Mouse (Mus musculus): ENCODE measurements around the gene Madcam1. TPM values are rescaled to one million over a fixed set of nuclear protein-coding genes. Genes with fewer than 3 reads are reported as not detected.
A peak's percentile ranks its signal among the peaks of the same experiment; 100 is the strongest.

The Madcam1 gene
- polyA plus RNA-seq, 1 experiment from 2014 or later, result 22.2 TPM

DNA sequence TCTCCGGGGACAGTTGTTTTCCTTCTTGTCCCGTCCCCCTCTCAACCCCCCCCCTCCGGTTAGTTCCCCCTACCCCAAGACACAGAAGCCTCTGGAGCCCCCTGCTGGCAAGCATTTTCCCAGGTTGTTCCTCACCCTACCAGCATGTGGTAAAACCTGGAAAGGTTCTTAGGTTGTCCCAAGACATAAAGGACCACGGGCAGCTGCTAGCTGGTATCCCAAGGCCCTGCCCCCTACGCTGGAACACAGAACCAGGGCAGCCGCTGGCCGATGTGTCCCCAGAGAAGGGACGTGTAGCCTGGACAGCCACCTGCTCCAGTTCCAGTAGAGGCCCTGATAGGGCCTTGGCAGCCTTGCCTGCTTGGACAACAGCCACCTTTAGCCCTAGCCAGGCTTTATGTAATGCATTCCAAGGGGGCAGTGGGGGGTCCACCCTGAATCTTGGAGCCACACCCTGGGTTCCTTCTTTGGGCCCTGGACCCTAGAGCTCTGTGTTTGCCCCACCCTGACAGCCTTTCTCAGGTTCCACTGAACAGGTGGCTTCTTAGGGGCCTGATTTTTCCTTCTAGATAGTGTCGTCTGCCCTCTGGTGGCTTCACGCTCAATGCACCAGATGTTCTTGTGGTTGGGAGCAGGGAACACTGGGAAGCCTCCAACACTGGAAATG, 18.7 kb downstream of the Madcam1 start:
- WGBS, result 2% methylated on average over 10 of the region's 10 CpGs
- H3K36me3 ChIP-seq (ENCODE audit: control insufficient read depth, insufficient read depth, low read length), result peaks cover 11% of the 10 kb centered on the region
- H3K4me1 ChIP-seq (replicated peaks; ENCODE audit: control insufficient read depth, insufficient read depth), result peaks cover 10% of the 10 kb centered on the region; the same call in 1 of the 2 replicates
- DNase-seq (ENCODE audit: low spot score) (peak; percentile 86), ATAC-seq (ENCODE audit: low FRiP score, low TSS enrichment) (no peak; the same call in 1 of the 2 replicates)
- H3K9me3 ChIP-seq (ENCODE audit: control insufficient read depth, low read length), result no peaks in the 10 kb centered on the region
- peak overlapping the region; percentile 73 for H3K4me3 ChIP-seq (ENCODE audit: low read depth, low read length)
- TF ChIP-seq CTCF (IDR thresholded peaks at IDR 0.05; ENCODE audit: low read depth), result peak; percentile 75
- TF ChIP-seq EP300 (optimal IDR thresholded peaks at IDR 0.05), result no peak
- peak overlapping the region; percentile 85 for H3K9ac ChIP-seq (ENCODE audit: low read length)
- peak overlapping the region; percentile 89 for H3K27ac ChIP-seq (replicated peaks)
- no peaks in the 10 kb centered on the region for H3K27me3 ChIP-seq (ENCODE audit: control insufficient read depth, insufficient read depth, low read length)
- peak overlapping the region; percentile 75 for H3K4me2 ChIP-seq (replicated peaks; ENCODE audit: low read depth)

- TF ChIP-seq EP300 (optimal IDR thresholded peaks at IDR 0.05), result no peak
- no peak for TF ChIP-seq CTCF (IDR thresholded peaks at IDR 0.05; ENCODE audit: low read depth)
- peak overlapping the region; percentile 85 for H3K9ac ChIP-seq (ENCODE audit: low read length)
- WGBS, result 80% methylated on average over 6 of the region's 6 CpGs
- H3K27me3 ChIP-seq (ENCODE audit: control insufficient read depth, insufficient read depth, low read length), result no peaks in the 10 kb centered on the region
- H3K4me1 ChIP-seq (replicated peaks; ENCODE audit: control insufficient read depth, insufficient read depth), result peaks cover 10% of the 10 kb centered on the region; the same call in 1 of the 2 replicates
- peak overlapping the region; percentile 75 for H3K4me2 ChIP-seq (replicated peaks; ENCODE audit: low read depth)
- H3K9me3 ChIP-seq (ENCODE audit: control insufficient read depth, low read length), result no peaks in the 10 kb centered on the region
- H3K36me3 ChIP-seq (ENCODE audit: control insufficient read depth, insufficient read depth, low read length), result peaks cover 20% of the 10 kb centered on the region
- H3K27ac ChIP-seq (replicated peaks), result 0 out of 2 replicates have a peak overlapping the region, but pooled peaks have one; percentile 8
- no peak for DNase-seq (ENCODE audit: low spot score)
- no peak for ATAC-seq (ENCODE audit: low FRiP score, low TSS enrichment)
- peak overlapping the region; percentile 73; the same call in 1 of the 2 replicates for H3K4me3 ChIP-seq (ENCODE audit: low read depth, low read length)
These were observed 19.6 kb downstream of the Madcam1 start for GRCm38 (mm10) chr10:79683726-79684640.

DNA sequence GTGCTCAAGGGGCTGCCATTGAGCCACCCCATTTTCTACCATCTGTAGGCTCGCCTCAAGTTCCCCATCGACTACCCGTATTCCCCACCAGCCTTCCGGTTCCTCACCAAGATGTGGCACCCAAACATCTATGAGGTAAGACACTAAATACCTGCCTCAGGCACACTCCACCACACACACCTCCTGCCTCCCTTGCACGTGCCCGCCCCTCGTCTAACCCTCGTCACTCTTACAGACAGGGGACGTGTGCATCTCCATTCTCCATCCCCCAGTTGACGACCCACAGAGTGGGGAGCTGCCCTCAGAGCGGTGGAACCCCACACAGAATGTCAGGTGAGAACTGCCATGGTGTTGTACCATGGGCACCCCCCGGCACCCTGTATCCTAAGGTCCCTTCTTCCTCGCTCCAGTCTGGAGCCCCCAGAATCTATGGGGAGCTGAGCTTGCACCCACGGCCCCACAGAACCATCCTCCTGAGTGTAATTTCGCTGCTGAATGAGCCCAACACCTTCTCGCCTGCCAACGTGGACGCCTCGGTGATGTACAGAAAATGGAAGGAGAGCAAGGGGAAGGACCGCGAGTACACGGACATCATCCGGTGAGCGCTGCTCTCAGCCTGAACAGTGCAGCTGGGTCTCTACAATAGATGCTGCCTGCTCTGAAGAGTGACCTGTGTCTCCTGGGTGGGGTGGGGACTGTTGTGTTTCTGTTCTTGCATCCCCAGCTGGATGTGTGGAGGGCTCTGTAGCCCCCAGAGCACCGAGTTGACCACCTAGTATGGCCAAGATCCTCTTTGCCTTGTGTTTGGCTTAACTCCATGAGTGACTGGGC, 20.6 kb downstream of the Madcam1 start:
- H3K4me3 ChIP-seq (ENCODE audit: low read depth, low read length), result no peak overlapping the region
- TF ChIP-seq CTCF (IDR thresholded peaks at IDR 0.05; ENCODE audit: low read depth) (no peak), EP300 (optimal IDR thresholded peaks at IDR 0.05) (no peak)
- WGBS, result 93% methylated on average over 25 of the region's 25 CpGs
- no peak overlapping the region for H3K4me2 ChIP-seq (replicated peaks; ENCODE audit: low read depth)
- H3K27ac ChIP-seq (replicated peaks), result no peak overlapping the region
- no peak for ATAC-seq (ENCODE audit: low FRiP score, low TSS enrichment)
- H3K36me3 ChIP-seq (ENCODE audit: control insufficient read depth, insufficient read depth, low read length), result peaks cover 20% of the 10 kb centered on the region
- H3K9me3 ChIP-seq (ENCODE audit: control insufficient read depth, low read length), result no peaks in the 10 kb centered on the region
- H3K4me1 ChIP-seq (replicated peaks; ENCODE audit: control insufficient read depth, insufficient read depth), result peaks cover 10% of the 10 kb centered on the region; the same call in 1 of the 2 replicates
- no peaks in the 10 kb centered on the region for H3K27me3 ChIP-seq (ENCODE audit: control insufficient read depth, insufficient read depth, low read length)
- H3K9ac ChIP-seq (ENCODE audit: low read length), result no peak overlapping the region
- DNase-seq (ENCODE audit: low spot score), result no peak

DNA sequence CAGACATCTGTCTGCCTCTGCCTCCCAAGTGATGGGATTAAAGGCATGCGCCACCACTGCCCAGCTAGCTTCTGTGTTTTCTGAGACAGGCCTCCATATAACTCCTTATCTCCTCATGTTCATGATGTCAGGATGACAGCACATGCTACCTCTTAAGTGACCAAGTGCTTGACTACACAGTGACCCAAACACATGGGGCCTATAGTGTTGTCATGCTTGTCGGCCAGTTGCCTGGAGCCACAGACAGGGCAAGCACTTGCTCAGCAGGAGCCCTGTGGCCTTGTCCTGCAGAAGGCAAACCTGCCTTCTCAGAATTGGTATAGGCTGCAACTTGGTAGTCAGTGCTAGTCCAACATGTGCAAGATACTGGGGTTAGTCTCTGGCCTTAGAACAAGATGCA, 21.9 kb downstream of the Madcam1 start:
- Histone ChIP-seq H3K27me3 (ENCODE audit: control insufficient read depth, insufficient read depth, low read length) (no peaks in the 10 kb centered on the region), H3K4me3 (ENCODE audit: low read depth, low read length) (no peak overlapping the region), H3K9me3 (ENCODE audit: control insufficient read depth, low read length) (no peaks in the 10 kb centered on the region), H3K4me1 (replicated peaks; ENCODE audit: control insufficient read depth, insufficient read depth) (peaks cover 10% of the 10 kb centered on the region; the same call in 1 of the 2 replicates), H3K9ac (ENCODE audit: low read length) (no peak overlapping the region), H3K4me2 (replicated peaks; ENCODE audit: low read depth) (no peak overlapping the region), H3K27ac (replicated peaks) (no peak overlapping the region), H3K36me3 (ENCODE audit: control insufficient read depth, insufficient read depth, low read length) (peaks cover 20% of the 10 kb centered on the region)
- TF ChIP-seq CTCF (IDR thresholded peaks at IDR 0.05; ENCODE audit: low read depth) (no peak), EP300 (optimal IDR thresholded peaks at IDR 0.05) (no peak)
- ATAC-seq (ENCODE audit: low FRiP score, low TSS enrichment) (no peak), DNase-seq (ENCODE audit: low spot score) (no peak)
- 88% methylated on average over 2 of the region's 2 CpGs for WGBS

- H3K4me3 ChIP-seq (ENCODE audit: low read depth, low read length), result no peak overlapping the region
- no peak overlapping the region for H3K9ac ChIP-seq (ENCODE audit: low read length)
- no peak overlapping the region for H3K4me2 ChIP-seq (replicated peaks; ENCODE audit: low read depth)
- no peaks in the 10 kb centered on the region for H3K9me3 ChIP-seq (ENCODE audit: control insufficient read depth, low read length)
- H3K36me3 ChIP-seq (ENCODE audit: control insufficient read depth, insufficient read depth, low read length), result peaks cover 20% of the 10 kb centered on the region
- H3K4me1 ChIP-seq (replicated peaks; ENCODE audit: control insufficient read depth, insufficient read depth), result peaks cover 10% of the 10 kb centered on the region; the same call in 1 of the 2 replicates
- TF ChIP-seq CTCF (IDR thresholded peaks at IDR 0.05; ENCODE audit: low read depth) (no peak), EP300 (optimal IDR thresholded peaks at IDR 0.05) (no peak)
- ATAC-seq (ENCODE audit: low FRiP score, low TSS enrichment) (no peak), DNase-seq (ENCODE audit: low spot score) (no peak)
- no peak overlapping the region for H3K27ac ChIP-seq (replicated peaks)
- WGBS, result 73% methylated on average over 1 of the region's 1 CpGs
- H3K27me3 ChIP-seq (ENCODE audit: control insufficient read depth, insufficient read depth, low read length), result no peaks in the 10 kb centered on the region
These were observed 22.3 kb downstream of the Madcam1 start for GRCm38 (mm10) chr10:79686691-79687090.
